Mouse (Mus musculus): ENCODE data around the gene Acot2. TPM values are rescaled to one million over a fixed set of nuclear protein-coding genes. Genes with fewer than 3 reads are reported as not detected.
A peak's percentile ranks its signal among the peaks of the same experiment; 100 is the strongest.

Gene Acot2
- total and polyA plus RNA-seq, 3 experiments, result 9.8 to 13.0 TPM; not detected in 1

- peaks cover 43% of the 10 kb centered on the region for H3K79me2 ChIP-seq (ENCODE audit: control insufficient read depth, insufficient read depth, low read length, poor library complexity)
- no peaks in the 10 kb centered on the region for H3K27me3 ChIP-seq (ENCODE audit: control insufficient read depth in 1 of 2, insufficient read depth in 2 of 2, low read length in 2 of 2)
- H3K36me3 ChIP-seq (ENCODE audit: control insufficient read depth in 1 of 2, insufficient read depth in 2 of 2, low read length in 2 of 2), result peaks cover 0 to 32% of the 10 kb centered on the region in 2 experiments; a peak in 2 of 4 replicates
- H3K9ac ChIP-seq (ENCODE audit: control insufficient read depth, low read depth, low read length, poor library complexity, severe bottlenecking), result peak within 1 kb of the TSS; percentile 86
- peaks cover 2 to 26% of the 10 kb centered on the region in 2 experiments; a peak in 3 of 4 replicates for H3K4me1 ChIP-seq (ENCODE audit: control insufficient read depth in 1 of 2, insufficient read depth in 2 of 2, low read length in 2 of 2)
- TF ChIP-seq TCF12 (IDR thresholded peaks at IDR 0.05; ENCODE audit: low read depth, low read length) (peak; percentile 62; the same call in 1 of the 2 replicates), KAT2A (conservative IDR thresholded peaks at IDR 0.05; ENCODE audit: low read depth, low read length) (peak; percentile 52; the same call in 1 of the 2 replicates), USF2 (IDR thresholded peaks at IDR 0.05; ENCODE audit: borderline replicate concordance in 1 of 2, insufficient read depth in 1 of 2, low read depth in 1 of 2, low read length in 2 of 2) (no peak), POLR2A (IDR thresholded peaks at IDR 0.05; ENCODE audit: control insufficient read depth in 1 of 2, insufficient read depth in 1 of 2, low read depth in 1 of 2, low read length in 2 of 2, poor library complexity in 1 of 2) (peak; percentile 86 to 96), MXI1 (IDR thresholded peaks at IDR 0.05; ENCODE audit: low read depth, low read length) (peak; percentile 79), SIN3A (IDR thresholded peaks at IDR 0.05; ENCODE audit: low read length) (peak; percentile 97), ZC3H11A (IDR thresholded peaks at IDR 0.05; ENCODE audit: low read depth, low read length) (no peak), HCFC1 (IDR thresholded peaks at IDR 0.05; ENCODE audit: low read depth, low read length) (peak; percentile 89), USF1 (IDR thresholded peaks at IDR 0.05; ENCODE audit: low read depth, low read length) (no peak), MEF2A (IDR thresholded peaks at IDR 0.05; ENCODE audit: extremely low read depth, insufficient replicate concordance, low read depth, low read length, poor library complexity, severe bottlenecking) (no peak), TBP (IDR thresholded peaks at IDR 0.05; ENCODE audit: low read depth, low read length) (peak; percentile 78), POLR2AphosphoS2 (IDR thresholded peaks at IDR 0.05; ENCODE audit: low read length) (peak; percentile 74), EP300 (IDR thresholded peaks at IDR 0.05; ENCODE audit: low read depth in 1 of 2, low read length in 2 of 2) (peak in 1 of 2 experiments; percentile 17; a peak in 1 of 4 replicates), NELFE (IDR thresholded peaks at IDR 0.05; ENCODE audit: low read depth, low read length) (peak; percentile 92), ELF1 (IDR thresholded peaks at IDR 0.05; ENCODE audit: low read depth, low read length) (peak; percentile 83)
- H3K4me3 ChIP-seq (ENCODE audit: control insufficient read depth in 1 of 2, insufficient read depth in 1 of 2, low read depth in 2 of 2, low read length in 2 of 2), result peak within 1 kb of the TSS; percentile 70 to 74
- H3K27ac ChIP-seq (ENCODE audit: control insufficient read depth, low read depth, low read length), result peak within 1 kb of the TSS; percentile 82
- peak; percentile 90 for DNase-seq (ENCODE audit: low read depth, low spot score)
- no peaks in the 10 kb centered on the region for H3K9me3 ChIP-seq (replicated peaks; ENCODE audit: insufficient read depth, low read length)
These were observed 37.2 kb upstream of the Acot2 start, which contains the start of gene Riox1 for GRCm38 (mm10) chr12:83950493-83950839. TSS of gene Riox1 (plus strand) at chr12:83950608.

- peak; percentile 79 for DNase-seq (ENCODE audit: low read depth, low spot score)
- H3K27me3 ChIP-seq (ENCODE audit: control insufficient read depth in 1 of 2, insufficient read depth in 2 of 2, low read length in 2 of 2), result no peaks in the 10 kb centered on the region
- peak overlapping the region; percentile 70 to 74 for H3K4me3 ChIP-seq (ENCODE audit: control insufficient read depth in 1 of 2, insufficient read depth in 1 of 2, low read depth in 2 of 2, low read length in 2 of 2)
- H3K4me1 ChIP-seq (ENCODE audit: control insufficient read depth in 1 of 2, insufficient read depth in 2 of 2, low read length in 2 of 2), result peaks cover 2 to 26% of the 10 kb centered on the region in 2 experiments; a peak in 3 of 4 replicates
- H3K9me3 ChIP-seq (replicated peaks; ENCODE audit: insufficient read depth, low read length), result no peaks in the 10 kb centered on the region
- H3K79me2 ChIP-seq (ENCODE audit: control insufficient read depth, insufficient read depth, low read length, poor library complexity), result peaks cover 44% of the 10 kb centered on the region
- H3K27ac ChIP-seq (ENCODE audit: control insufficient read depth, low read depth, low read length), result peak overlapping the region; percentile 82
- peak overlapping the region; percentile 86 for H3K9ac ChIP-seq (ENCODE audit: control insufficient read depth, low read depth, low read length, poor library complexity, severe bottlenecking)
- peaks cover 0 to 32% of the 10 kb centered on the region in 2 experiments; a peak in 2 of 4 replicates for H3K36me3 ChIP-seq (ENCODE audit: control insufficient read depth in 1 of 2, insufficient read depth in 2 of 2, low read length in 2 of 2)
- TF ChIP-seq JUND (IDR thresholded peaks at IDR 0.05; ENCODE audit: low read depth, low read length) (no peak), ZKSCAN1 (IDR thresholded peaks at IDR 0.05; ENCODE audit: low read depth, low read length) (no peak), HCFC1 (IDR thresholded peaks at IDR 0.05; ENCODE audit: low read depth, low read length) (0 out of 2 replicates have a peak, but pooled peaks have one; percentile 35), MAZ (IDR thresholded peaks at IDR 0.05; ENCODE audit: low read depth, low read length) (no peak), NRF1 (IDR thresholded peaks at IDR 0.05; ENCODE audit: insufficient read depth, low read depth, low read length, poor library complexity, severe bottlenecking) (0 out of 2 replicates have a peak, but pooled peaks have one; percentile 6), TBP (IDR thresholded peaks at IDR 0.05; ENCODE audit: low read depth, low read length) (no peak), SIN3A (IDR thresholded peaks at IDR 0.05; ENCODE audit: low read length) (peak; percentile 45), MXI1 (IDR thresholded peaks at IDR 0.05; ENCODE audit: low read depth, low read length) (peak; percentile 53; the same call in 1 of the 2 replicates), USF1 (IDR thresholded peaks at IDR 0.05; ENCODE audit: low read depth, low read length) (no peak), ZNF384 (IDR thresholded peaks at IDR 0.05; ENCODE audit: low read depth, low read length) (no peak), RAD21 (IDR thresholded peaks at IDR 0.05; ENCODE audit: low read depth, low read length) (no peak), ELF1 (IDR thresholded peaks at IDR 0.05; ENCODE audit: low read depth, low read length) (no peak), CHD2 (IDR thresholded peaks at IDR 0.05; ENCODE audit: low read length) (no peak), ETS1 (IDR thresholded peaks at IDR 0.05; ENCODE audit: low read depth, low read length) (0 out of 2 replicates have a peak, but pooled peaks have one; percentile 21), ZMIZ1 (IDR thresholded peaks at IDR 0.05; ENCODE audit: low read depth, low read length) (no peak), CHD1 (IDR thresholded peaks at IDR 0.05; ENCODE audit: low read depth, low read length) (peak; percentile 62; the same call in 1 of the 2 replicates), RCOR1 (IDR thresholded peaks at IDR 0.05; ENCODE audit: low read depth, low read length) (no peak), UBTF (IDR thresholded peaks at IDR 0.05; ENCODE audit: borderline replicate concordance, insufficient read depth, low read depth, low read length) (peak; percentile 19; the same call in 1 of the 2 replicates)
These were observed 36.6 kb upstream of the Acot2 start for GRCm38 (mm10) chr12:83950840-83951701.
